Mouse (Mus musculus): ENCODE results near the gene Fam173a. TPM values are rescaled to one million over a fixed set of nuclear protein-coding genes. Genes with fewer than 3 reads are reported as not detected.

Fam173a gene
- polyA plus RNA-seq, 1 experiment from 2014 or later, result 126 TPM

DNA sequence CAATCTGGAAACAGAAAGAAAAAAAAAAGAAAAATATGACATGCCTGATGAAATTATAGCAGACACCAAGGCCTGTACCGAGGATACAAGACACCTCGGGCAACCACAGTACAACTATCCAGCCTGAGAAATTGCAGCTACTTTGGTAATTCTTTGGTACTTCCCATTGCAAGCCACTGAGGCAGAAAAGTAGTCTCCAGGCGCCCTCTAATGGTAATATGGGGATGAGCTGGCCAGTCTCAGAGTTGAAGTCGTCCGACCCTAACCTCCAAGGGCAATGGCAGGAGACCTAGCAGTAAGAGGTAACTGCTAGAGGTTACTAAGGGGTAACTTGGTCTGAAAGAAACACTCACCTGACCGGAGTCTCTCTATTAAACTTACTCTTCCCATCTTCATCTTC lies 8.3 kb upstream of the Fam173a start:
- peak; percentile 82 for DNase-seq (ENCODE audit: low spot score)

DNA sequence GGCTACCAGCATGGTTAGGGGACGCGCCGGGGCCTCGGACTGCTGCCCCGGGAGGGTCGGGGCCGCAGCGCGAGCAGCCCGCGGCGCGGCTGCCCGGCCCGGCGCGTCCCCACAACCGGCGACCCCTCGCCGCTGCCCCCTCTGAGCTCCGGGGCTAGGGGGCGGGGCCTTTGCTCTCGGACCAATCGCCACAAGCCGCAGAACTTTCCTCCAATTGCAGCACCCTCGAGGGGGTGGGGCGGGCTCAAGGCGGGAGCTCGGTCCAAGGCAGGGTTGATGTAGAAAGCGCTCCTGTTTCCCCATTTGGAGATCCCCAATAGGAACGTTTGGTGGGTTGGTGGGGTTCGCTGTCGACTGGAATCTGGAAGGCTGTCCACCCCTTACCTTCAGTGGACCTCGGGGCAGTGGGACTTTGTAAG lies 4.3 kb upstream of the Fam173a start, which contains the start of gene Metrn:
TSS of gene Metrn (minus strand) at position 186 of the 419 bp plus-strand sequence.
- peak; percentile 89 for DNase-seq (ENCODE audit: low spot score)

DNA sequence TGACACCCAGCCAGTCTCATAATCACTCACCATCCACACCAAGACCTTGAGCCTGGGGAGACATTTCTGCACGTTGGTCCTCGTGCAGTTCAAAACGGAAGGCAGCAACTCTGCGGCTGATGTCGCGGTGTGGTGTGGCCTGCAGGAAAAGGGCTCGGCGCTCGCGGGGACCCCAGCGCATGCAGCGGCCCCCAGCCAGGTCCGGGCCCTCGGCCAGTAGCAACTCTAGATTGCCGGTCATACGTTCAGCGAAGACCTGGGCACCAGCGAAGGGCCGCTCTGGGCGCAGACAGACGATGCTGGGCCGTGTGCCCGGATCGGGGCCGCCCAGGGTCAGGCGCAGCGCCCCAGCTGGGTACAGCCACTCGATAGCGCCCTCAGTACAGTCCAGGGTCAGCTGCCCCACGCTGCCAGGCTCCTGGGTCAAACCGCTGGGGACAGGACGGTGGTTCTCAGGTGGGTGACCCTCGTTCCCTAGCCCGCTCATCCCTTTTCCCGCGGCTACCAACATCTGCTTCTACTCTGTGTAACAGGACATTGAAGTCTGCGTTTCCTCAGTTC lies 3.6 kb upstream of the Fam173a start:
- DNase-seq (ENCODE audit: low spot score), result no peak

DNA sequence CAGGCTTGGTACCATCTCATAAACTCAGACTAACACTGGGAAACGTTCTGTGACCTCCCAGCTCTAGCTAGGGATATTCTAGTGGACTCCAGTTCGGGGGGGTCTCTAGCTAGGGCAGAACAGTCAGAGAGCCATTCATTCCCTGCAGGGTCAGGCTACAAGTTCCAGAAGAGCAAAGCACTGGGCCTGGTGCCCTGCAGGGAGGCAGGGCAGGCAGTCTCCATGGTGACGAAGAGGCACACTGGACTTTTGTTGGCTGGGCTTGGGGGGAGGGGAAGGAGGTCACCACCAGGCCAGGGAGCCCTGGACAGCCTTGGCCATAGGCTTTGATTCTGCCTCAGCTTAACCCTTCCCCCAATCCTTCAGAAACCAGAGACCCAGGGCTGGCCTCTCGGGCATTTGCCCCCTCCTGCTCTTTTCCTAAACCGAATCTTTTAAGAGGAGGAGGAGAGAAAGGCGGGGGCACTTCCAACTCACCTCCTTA lies 3.0 kb upstream of the Fam173a start, which contains the start of gene AC134908.4:
TSS of gene AC134908.4 (minus strand) at position 51 of the 484 bp plus-strand sequence.
- DNase-seq (ENCODE audit: low spot score), result no peak

DNA sequence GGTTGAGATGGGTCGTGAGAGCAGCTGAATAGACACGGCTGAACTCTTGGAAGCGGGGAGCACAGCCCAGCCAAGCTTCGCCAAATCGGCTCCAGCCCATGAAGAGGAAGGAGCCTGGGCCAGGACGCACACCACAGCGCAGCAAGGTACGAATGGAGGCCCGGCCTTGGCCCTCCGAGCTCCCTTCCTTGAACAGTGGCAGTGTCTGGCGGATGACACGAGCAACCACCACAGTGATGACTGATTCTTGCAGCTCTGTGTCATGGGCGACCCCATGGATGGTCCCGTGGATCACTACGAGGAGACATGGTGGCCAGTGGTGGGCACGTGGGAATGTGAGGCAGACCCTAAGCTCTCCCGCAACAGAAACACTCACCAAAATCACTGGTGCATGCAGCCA lies 2.3 kb upstream of the Fam173a start:
- no peak for DNase-seq (ENCODE audit: low spot score)

- no peak for DNase-seq (ENCODE audit: low spot score)
These were observed 1.5 kb upstream of the Fam173a start for GRCm38 (mm10) chr17:25794197-25794596.

GRCm38 (mm10) chr17:25791843-25792527 lies 716 bp downstream of the Fam173a start:
- DNase-seq (ENCODE audit: low spot score), result peak; percentile 87

DNA sequence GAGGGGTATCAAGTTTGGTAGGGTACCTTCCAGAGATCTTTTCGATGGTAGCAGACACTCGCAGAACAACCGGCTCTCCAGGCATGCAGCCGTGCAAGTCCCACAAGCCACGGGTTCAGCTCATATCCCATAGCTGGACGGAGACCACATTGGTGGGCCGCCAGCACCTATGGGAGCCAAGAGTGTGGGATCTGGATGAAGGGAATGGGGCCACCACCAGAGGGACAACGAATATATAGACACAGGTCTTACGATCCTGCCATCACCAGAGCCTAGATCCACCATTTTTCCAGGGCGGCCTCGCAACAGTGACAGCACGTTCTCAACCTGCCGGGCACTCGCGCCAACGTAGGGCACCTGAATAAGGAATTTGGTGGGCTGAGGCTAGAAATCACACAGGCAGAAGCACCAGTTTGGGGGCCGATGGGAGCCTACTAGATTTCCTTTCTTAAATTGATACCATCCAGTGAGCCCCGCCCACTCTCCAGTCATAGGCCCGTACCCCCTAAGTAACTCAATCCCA lies 1.3 kb downstream of the Fam173a start:
- DNase-seq (ENCODE audit: low spot score), result no peak

DNA sequence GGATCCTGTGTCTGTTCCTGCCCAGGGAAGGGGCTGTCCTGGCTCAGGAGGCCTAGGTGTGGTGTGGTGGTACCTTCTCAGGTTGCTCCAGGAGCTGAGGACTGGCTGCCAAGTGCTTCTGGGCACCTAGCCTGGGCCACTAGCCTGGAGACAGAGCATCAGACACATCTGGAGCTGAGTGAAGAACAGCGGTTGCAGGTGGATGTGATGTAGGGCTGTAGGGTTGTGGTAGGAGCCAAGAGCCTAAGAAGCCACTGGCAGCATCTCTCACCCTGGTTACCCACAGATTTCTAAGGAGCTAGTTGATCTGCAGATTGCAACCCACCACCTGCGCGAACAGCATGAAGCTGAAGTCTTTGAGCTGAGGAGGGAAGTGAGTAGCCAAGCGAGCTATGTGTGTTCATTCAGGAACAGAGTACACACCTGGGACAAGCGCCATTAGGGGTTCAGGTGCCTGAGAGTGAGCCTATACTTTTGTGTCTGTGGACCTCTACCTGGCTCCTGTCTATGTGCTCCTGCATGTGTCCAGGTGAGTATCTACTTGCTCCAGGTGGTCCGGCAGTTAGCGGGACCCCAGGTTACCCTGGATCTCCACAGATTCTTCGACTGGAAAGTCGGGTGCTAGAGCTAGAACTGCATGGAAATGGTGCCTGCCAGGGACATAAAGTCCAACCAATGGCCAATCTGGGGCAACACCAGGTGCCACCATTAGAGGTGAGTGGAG lies 5.8 kb downstream of the Fam173a start:
- DNase-seq (ENCODE audit: low spot score), result no peak

- DNase-seq (ENCODE audit: low spot score), result no peak
These were observed 6.4 kb downstream of the Fam173a start, which contains the start of gene Ccdc78 for GRCm38 (mm10) chr17:25786280-25786679. Gene Ccdc78 (plus strand): TSS chr17:25786580.

DNA sequence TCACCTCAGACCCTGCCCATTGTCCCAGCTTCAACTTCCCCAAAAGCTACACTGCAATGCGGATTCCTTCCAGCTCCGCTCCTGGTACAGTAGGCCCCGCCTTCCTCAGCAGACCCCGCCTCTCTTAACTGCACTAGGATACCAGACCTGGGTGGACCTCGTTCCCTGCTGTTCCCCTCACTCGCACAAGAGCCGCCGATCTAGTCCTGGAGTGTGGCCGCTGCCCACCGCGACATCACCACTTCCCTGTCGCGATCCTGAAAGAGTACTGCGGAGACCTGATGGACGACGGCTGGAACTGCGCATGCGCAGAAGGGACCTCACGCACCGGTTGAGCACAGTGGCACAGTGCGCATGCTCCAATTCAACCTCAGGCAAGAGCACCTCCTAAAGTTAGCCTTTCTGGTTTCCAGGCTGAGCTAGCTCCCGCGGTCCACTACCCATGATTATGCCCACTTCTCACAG lies 7.4 kb downstream of the Fam173a start, which contains the start of gene Haghl:
TSS of gene Haghl (minus strand) at position 393 of the 465 bp plus-strand sequence.
- DNase-seq (ENCODE audit: low spot score), result peak; percentile 97

DNA sequence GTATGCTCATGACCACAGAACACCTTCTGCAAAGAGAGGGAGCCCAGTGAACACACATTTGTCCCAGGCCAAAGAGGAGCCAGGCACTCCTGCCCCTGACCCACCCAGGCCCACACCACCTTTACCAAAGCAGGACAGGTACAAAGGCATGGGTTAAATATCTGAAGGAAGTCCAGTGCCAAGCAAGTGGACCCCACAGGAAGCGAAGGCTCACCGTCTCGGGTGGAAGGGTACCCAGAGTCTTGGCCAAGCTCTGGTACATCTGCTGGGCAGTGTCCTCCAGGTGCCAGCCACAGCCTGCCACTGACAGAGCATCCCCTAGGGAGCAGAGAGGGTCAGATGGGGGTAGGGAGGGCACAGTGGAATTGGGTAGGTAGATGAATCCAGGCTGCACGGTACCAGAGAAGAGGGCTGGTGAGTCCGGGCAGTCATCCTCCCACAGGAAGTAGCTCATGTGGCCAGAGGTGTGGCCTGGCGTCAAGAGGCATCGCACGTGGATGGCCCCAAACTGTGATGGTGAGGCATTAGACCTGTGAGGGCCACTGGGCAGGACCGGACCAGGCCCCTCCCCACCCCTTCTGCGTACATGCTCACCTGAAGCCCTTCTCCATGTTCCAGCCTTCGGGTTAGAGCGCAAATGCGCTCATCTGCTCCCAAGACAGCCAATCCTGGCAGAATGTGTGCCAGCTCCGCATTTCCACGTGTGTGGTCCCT lies 8.7 kb downstream of the Fam173a start:
- no peak for DNase-seq (ENCODE audit: low spot score)

- DNase-seq (ENCODE audit: low spot score), result no peak
These were observed 9.6 kb downstream of the Fam173a start for GRCm38 (mm10) chr17:25783086-25783485.

GRCm38 (mm10) chr17:25781339-25781738 lies 11.4 kb downstream of the Fam173a start:
- no peak for DNase-seq (ENCODE audit: low spot score)

DNA sequence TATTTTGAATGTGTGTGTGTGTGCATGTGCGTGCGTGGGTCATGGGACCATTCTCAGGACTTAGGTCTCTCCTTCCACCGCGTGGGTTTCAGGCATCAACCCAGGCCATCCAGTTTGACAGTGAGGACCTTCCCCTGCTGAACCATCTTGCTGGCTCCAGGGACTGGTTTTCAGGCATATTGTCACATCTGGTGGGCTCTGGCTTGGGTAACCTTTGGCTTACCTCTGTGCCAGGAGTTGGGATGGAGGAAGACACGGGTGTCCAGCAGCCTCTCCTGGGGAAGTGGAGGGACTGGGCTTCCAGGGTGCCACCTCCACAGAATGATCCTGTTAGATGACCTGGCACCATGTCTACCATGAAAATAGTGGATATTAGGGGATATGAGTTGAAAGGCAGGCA lies 14.8 kb downstream of the Fam173a start:
- no peak for DNase-seq (ENCODE audit: low spot score)

DNA sequence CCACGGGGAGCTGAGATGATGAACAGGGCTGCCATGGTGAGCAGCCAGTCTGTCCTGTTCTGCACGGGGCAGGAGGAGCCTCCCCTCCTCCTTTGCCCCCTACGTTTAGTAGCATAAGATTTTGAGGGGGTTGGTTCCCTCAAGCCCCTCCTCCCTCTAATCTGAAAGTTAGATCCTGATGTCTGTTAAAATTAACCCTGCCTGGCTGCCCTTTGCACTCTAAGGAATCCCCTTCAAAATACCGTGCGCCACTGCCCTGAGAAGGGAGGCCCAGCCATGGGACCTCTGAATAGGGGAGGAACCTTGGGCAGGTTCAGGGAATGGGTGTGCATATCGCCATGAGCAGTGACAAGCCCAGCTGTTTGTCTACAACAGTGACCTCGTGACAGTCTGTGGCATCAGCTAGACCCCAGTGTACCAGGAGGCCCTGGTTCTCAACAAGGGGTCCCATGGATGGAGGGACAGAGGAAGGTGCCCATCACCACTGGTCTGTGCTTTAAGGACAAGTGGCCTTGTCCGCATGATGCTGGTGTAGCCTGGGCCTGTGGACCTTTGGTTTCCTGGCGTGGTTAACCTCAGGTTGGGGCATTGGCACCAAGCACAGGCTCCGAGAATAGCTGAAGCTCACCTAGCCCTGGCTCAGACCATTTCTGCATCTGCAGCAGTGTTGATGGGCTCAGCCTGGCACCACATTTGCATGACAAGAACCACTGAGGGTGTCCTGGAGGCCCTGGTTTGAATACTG lies 17.2 kb downstream of the Fam173a start:
- no peak for DNase-seq (ENCODE audit: low spot score)

- DNase-seq (ENCODE audit: low spot score), result peak; percentile 98
These were observed 19.1 kb downstream of the Fam173a start, which contains the start of gene Narfl for GRCm38 (mm10) chr17:25773549-25774120. Gene Narfl (plus strand): TSS chr17:25773776.

DNA sequence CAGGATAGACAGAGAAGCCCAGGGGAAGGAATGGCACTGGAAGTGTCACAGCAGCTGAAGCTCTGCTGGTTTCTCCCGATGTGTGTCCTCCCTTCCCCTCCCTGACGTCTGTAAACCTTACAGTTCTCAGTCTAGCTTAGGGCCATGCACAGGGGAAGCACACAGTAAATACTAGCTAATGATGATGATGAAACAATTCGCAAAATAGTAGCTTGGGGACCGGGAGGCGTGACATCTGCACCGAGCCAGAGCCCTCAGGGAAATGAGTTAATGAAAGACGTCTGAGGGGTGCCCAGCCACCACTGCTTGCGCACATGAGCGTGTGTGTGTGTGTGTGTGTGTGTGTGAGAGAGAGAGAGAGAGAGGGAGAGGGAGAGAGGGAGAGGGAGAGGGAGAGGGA lies 23.4 kb downstream of the Fam173a start:
- DNase-seq (ENCODE audit: low spot score), result no peak

DNA sequence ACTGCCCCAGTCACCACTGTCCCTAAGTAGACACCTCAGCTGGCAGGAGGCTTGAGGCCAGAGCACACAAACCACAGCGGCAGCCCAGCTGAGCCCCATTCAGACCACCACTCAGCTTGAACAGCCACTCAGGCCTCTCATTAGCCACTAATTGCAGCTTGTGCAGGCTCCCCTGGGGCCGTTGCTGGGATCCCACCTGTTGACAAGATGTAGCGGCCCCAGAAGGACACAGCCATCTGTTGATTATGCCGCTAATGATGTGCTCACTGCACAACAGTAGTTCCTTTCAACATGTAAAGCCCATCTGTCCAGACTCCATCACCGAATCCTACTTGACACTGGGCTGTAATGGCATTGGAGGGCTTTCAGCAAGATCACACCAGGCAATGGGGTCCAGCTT lies 26.8 kb downstream of the Fam173a start:
- no peak for DNase-seq (ENCODE audit: low spot score)

DNA sequence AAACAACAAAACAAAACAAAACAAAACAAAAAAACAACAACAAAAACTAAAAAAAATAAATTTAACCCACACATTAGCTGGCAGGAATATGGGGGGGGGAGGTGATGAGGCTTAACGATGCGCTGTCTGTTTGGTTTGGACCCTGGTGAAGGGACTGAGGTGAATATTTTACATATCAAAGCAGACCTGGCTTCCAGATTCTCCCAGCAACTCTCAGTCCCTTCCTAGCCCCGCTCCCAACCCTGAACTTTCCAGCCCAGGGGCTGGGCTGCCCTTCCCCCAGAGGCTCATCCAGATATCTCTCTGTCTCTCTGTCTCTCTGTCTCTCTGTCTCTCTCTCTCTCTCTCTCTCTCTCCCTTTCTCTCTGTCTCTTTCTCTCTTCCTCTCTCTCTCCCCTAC lies 30.1 kb downstream of the Fam173a start:
- no peak for DNase-seq (ENCODE audit: low spot score)
